Mouse (Mus musculus) left cerebral cortex, postnatal 14 days (tissue): Measurements from ENCODE around the gene Cd34. TPM values are rescaled to one million over a fixed set of nuclear protein-coding genes. Genes with fewer than 3 reads are reported as not detected.

Experiments
- DNase-seq, 2 experiments: peaks; one replicate each; pipeline ENCODE4 v3.0.0; 2021 to 2022; ENCODE audit warnings: low spot score in 2 of 2, mixed read lengths in 1 of 2
- intact Hi-C: fragments of 180-260 bp; cut with DNase I; formaldehyde crosslinking; loops from one replicate; pipeline ENCODE4 v1.15.1; 2025
- total RNA-seq, 2 experiments: library from RNA; stranded (reverse); gene quantifications; 2 replicates each; pipeline ENCODE4 v1.2.3; 2021

The Cd34 gene
- total RNA-seq, 2 experiments from 2014 or later = 49.2 to 55.2 TPM

DNA sequence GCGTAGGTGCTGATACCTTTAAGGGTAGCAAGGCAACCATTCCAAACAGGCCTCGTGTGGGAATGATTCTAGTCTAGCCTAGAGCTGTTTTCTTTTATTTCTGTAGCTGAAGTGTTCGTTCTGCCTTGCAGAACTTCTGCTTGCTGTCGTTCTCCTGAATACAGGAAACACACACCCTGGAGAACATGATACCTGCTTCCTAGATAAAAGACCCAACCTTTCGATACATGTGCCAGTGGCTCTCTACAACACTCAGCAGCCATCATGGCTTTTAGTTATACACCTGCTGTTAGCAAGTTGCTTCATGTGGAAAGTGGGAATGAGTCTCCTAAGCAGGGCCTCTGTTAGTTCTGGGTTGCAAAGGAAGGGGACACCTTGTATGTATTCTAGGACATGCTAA, 55.6 kb downstream of the Cd34 start:
- intact Hi-C loops = no loop called here
- no peak for DNase-seq

DNA sequence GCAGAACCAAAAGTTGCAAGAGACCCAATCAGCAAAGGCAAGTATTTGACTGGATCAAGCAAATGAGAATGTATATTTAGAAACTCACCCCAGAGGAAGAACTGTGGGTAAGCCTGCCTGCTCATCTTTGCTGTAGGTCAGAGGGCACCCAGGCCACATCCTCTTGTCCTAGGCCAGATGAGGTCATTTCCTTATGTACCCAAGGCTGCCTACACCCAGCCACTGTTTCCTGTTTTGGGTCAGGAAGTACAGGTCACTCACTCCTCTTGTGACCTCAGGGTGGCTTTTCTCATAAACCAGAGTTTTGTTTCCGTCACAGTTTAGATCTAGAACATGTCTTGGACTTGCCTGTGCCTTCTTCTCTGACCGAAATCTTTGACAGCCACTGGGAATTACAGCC, 56.6 kb downstream of the Cd34 start:
- intact Hi-C loops = no loop called here

DNA sequence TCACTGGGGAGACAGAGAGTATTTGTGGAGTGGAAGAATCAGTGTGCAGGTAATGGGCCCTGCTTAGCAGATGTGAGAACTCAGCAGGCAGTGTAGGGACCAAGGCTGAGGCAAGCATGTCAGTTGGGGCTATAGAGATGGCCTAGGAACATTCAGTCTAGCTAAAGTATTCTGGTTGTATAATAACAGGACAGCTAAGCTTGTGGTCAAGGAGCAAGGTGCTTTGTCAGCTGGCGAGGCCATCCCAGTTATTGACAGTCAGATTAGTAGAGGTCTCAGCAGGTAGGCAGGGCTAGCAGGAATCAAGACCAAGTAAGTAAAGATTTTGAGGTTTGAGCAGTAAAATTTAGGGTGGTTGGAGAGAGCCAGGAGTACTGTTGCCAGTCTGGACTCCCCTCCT, 59.8 kb downstream of the Cd34 start:
- intact Hi-C loops = no loop called here
- no peak for DNase-seq

More for the DNA sequence above, 56.6 kb downstream of the Cd34 start:
- no peak for DNase-seq

- intact Hi-C loops = no loop called here
These were observed 64.7 kb downstream of the Cd34 start for GRCm38 (mm10) chr1:195003328-195003727.

GRCm38 (mm10) chr1:195004194-195004593, 65.6 kb downstream of the Cd34 start:
- intact Hi-C loops = no loop called here
- no peak for DNase-seq

More at GRCm38 (mm10) chr1:195003328-195003727, 64.7 kb downstream of the Cd34 start:
- no peak for DNase-seq

DNA sequence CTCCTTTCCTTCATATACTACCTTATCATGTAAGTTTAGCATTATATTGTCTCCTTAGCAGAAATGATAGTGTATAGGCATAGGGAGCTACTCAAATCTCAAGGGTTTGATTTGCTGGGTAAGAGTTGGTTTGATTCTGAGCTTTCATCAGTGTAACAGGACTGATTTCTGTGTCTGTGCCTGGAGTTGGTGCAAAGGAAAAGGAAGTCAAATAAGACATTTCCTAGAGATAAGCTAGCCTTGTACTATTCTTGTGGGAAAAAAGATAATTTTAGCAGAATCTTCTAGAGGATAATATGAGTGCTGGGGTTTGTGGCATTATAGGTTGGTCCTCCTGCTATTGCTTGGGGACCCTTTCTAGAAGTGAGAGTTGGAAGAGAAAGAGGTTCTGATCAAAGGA, 67.6 kb downstream of the Cd34 start:
- intact Hi-C loops = no loop called here
- no peak for DNase-seq

Other genes starting within 250 kb of the Cd34 start
- 1 to 10 TPM; 4.9 to 6.3 TPM for gene Cd46, start 153.4 kb downstream of the Cd34 start, total RNA-seq
- gene Cr1l, start 192.8 kb downstream of the Cd34 start, total RNA-seq = 10 to 100 TPM; 34.7 to 35.5 TPM
- 1 to 10 TPM in 1 of 2 experiments, under 1 TPM in 1; 0.22 to 1.6 TPM for gene Cr2, start 237.9 kb downstream of the Cd34 start, total RNA-seq